Mouse (Mus musculus): ENCODE data around the gene Nabp2. TPM values are rescaled to one million over a fixed set of nuclear protein-coding genes. Genes with fewer than 3 reads are reported as not detected.
A peak's percentile ranks its signal among the peaks of the same experiment; 100 is the strongest.

Gene Nabp2
- 10 to 100 TPM; 44.7 to 47.9 TPM for total RNA-seq (2021)
- long read RNA-seq, experiment 1, transcript Nabp2-201 (7 exons, 1,130 nt), result major isoform, 65 of 78 reads
- long read RNA-seq, experiment 1, transcript Nabp2-202 (6 exons, 1,371 nt), result minor isoform, 5 of 78 reads
- long read RNA-seq, experiment 1, partial matches to known transcripts, result 2 of 78 reads
- long read RNA-seq, experiment 1, other reads (novel, unspliced or antisense), result 4 of 78 reads
- long read RNA-seq, experiment 2, transcript Nabp2-201 (7 exons, 1,130 nt), result major isoform, 69 of 86 reads
- long read RNA-seq, experiment 2, partial matches to known transcripts, result 3 of 86 reads
- long read RNA-seq, experiment 2, other reads (novel, unspliced or antisense), result 7 of 86 reads

- peak; percentile 94 for DNase-seq
These were observed at the start of gene Nabp2, which contains the start of gene Rnf41 for GRCm38 (mm10) chr10:128411211-128412054. TSS of gene Nabp2 (minus strand) at chr10:128411492. TSS of gene Rnf41 (plus strand) at chr10:128411657.

GRCm38 (mm10) chr10:128460270-128460630 lies 49.0 kb upstream of the Nabp2 start:
- DNase-seq, result no peak

GRCm38 (mm10) chr10:128459409-128460269 lies 48.3 kb upstream of the Nabp2 start:
- DNase-seq, result peak; percentile 33

- DNase-seq, result peak; percentile 88
These were observed 47.6 kb upstream of the Nabp2 start, which contains the start of gene Smarcc2 for GRCm38 (mm10) chr10:128458719-128459408. TSS of gene Smarcc2 (plus strand) at chr10:128459248.

GRCm38 (mm10) chr10:128458348-128458718 lies 47.0 kb upstream of the Nabp2 start:
- peak; percentile 80 for DNase-seq

GRCm38 (mm10) chr10:128457676-128458075 lies 46.4 kb upstream of the Nabp2 start:
- no peak for DNase-seq

- peak; percentile 63 for DNase-seq
These were observed 44.0 kb upstream of the Nabp2 start for GRCm38 (mm10) chr10:128455280-128455679.

GRCm38 (mm10) chr10:128454471-128454870 lies 43.2 kb upstream of the Nabp2 start:
- no peak for DNase-seq

- DNase-seq, result no peak
These were observed 39.7 kb upstream of the Nabp2 start for GRCm38 (mm10) chr10:128451014-128451413.

GRCm38 (mm10) chr10:128445407-128445806 lies 34.1 kb upstream of the Nabp2 start:
- no peak for DNase-seq

GRCm38 (mm10) chr10:128444354-128444753 lies 33.1 kb upstream of the Nabp2 start:
- DNase-seq, result no peak

GRCm38 (mm10) chr10:128442718-128443117 lies 31.4 kb upstream of the Nabp2 start:
- no peak for DNase-seq

- DNase-seq, result no peak
These were observed 30.2 kb upstream of the Nabp2 start for GRCm38 (mm10) chr10:128441324-128442119.

GRCm38 (mm10) chr10:128440407-128440806 lies 29.1 kb upstream of the Nabp2 start:
- DNase-seq, result no peak

GRCm38 (mm10) chr10:128438675-128439279 lies 27.5 kb upstream of the Nabp2 start:
- no peak for DNase-seq

GRCm38 (mm10) chr10:128436376-128436775 lies 25.1 kb upstream of the Nabp2 start:
- DNase-seq, result no peak

- no peak for DNase-seq
These were observed 24.6 kb upstream of the Nabp2 start for GRCm38 (mm10) chr10:128435873-128436272.

- no peak for DNase-seq
These were observed 24.0 kb upstream of the Nabp2 start for GRCm38 (mm10) chr10:128435186-128435823.

GRCm38 (mm10) chr10:128434681-128435080 lies 23.4 kb upstream of the Nabp2 start:
- DNase-seq, result no peak

GRCm38 (mm10) chr10:128433417-128433816 lies 22.1 kb upstream of the Nabp2 start:
- no peak for DNase-seq
